Mouse (Mus musculus): ENCODE measurements at regions not wholly inside any gene's neighbourhood (a gene's known extent, or its start where the extent isn't known, plus 50 kb on each side); places are given as distances from the start of the nearest gene placed in this dataset.

DNA sequence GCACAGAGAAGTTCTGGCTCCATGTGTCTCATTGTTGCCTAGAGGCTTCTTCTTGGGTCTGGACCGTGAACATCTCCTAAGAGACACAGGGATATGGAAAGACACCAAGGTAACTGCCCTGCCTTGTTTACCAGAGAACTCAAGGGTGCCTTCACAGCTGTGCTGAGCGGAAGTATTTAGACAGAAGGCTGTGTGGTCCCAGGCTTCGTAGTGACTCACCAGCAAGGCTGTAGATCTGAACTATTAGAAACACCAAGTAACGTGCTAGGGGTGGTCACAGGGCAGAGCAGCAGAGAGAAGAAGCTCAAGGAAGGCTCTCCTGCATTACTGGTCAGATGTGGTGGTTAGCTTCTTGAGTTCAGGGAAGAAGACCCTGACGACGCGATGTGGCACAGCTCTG is 51.6 kb upstream of the Lpp start:
- ATAC-seq (replicated peaks; ENCODE audit: insufficient number of reproducible peaks, low FRiP score, low TSS enrichment, poor library complexity, severe bottlenecking), result no peak

- no peak for ATAC-seq (replicated peaks; ENCODE audit: insufficient number of reproducible peaks, low FRiP score, low TSS enrichment, poor library complexity, severe bottlenecking)
Observed at GRCm38 (mm10) chr16:24340646-24341045, 52.7 kb upstream of the Lpp start.

GRCm38 (mm10) chr16:24339320-24340265 is 53.7 kb upstream of the Lpp start:
- peak; percentile 68; the same call in 1 of the 2 replicates for ATAC-seq (replicated peaks; ENCODE audit: insufficient number of reproducible peaks, low FRiP score, low TSS enrichment, poor library complexity, severe bottlenecking)

DNA sequence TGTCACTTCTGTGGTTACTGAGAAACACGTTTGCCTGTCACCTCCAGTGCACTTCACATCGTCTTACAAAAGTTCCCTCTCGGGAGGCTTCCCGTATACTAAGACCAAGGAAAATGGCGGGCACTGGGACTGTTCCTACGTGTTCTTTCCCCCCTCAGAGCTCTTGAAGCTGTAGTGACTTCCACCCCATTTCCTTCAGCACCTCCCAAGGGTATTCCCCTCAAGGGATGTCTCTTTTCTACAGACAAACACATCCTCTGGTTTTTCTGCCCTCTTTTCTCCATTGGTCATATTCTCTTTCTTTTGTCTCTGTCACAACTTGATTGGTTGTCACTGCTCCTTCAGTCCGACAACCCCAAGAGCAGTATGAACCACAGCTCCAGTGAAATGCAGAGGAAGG is 54.9 kb upstream of the Lpp start:
- ATAC-seq (replicated peaks; ENCODE audit: insufficient number of reproducible peaks, low FRiP score, low TSS enrichment, poor library complexity, severe bottlenecking), result no peak

DNA sequence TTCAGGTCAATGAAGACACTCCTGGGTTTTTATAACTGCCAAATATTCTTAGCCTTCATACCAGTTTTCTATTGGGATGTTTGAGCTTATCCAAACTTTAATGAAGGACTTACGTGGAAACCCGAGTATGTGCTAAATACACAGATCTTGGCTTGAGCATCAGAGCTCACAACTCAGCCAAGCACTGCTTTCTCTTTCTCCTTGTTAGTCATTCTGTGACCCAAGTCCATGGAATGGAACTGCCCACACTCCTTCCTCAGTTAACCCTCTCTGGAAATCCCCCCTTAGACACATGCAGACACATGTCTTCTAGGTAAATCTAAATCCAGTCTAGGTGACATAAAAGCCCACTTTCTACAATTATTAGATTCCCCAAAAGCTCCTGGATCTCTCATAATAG is 58.9 kb upstream of the Lpp start:
- ATAC-seq (replicated peaks; ENCODE audit: insufficient number of reproducible peaks, low FRiP score, low TSS enrichment, poor library complexity, severe bottlenecking), result no peak

GRCm38 (mm10) chr16:24331446-24332020 is 61.8 kb upstream of the Lpp start:
- no peak for ATAC-seq (replicated peaks; ENCODE audit: insufficient number of reproducible peaks, low FRiP score, low TSS enrichment, poor library complexity, severe bottlenecking)

DNA sequence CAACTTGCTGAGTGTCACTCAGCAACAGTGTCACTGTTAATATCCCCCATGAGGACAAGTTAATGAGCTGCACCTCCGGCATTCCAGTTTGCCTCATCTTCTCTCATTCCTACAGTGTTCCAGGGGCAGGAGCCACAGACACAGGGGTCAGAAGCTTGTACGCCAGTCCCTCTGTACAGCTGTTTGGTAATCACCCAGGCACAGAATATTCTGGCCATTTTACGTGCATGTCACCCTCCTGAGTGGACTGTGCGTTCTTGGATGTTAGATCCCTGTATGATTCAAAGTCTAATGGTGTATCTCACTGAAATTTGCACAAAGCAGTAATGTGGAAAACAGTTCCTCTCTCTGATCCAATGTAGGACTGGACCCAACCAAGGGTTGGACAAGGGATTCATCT is 66.7 kb upstream of the Lpp start:
- no peak for ATAC-seq (replicated peaks; ENCODE audit: insufficient number of reproducible peaks, low FRiP score, low TSS enrichment, poor library complexity, severe bottlenecking)

GRCm38 (mm10) chr16:24326046-24326445 is 67.3 kb upstream of the Lpp start:
- no peak for ATAC-seq (replicated peaks; ENCODE audit: insufficient number of reproducible peaks, low FRiP score, low TSS enrichment, poor library complexity, severe bottlenecking)

DNA sequence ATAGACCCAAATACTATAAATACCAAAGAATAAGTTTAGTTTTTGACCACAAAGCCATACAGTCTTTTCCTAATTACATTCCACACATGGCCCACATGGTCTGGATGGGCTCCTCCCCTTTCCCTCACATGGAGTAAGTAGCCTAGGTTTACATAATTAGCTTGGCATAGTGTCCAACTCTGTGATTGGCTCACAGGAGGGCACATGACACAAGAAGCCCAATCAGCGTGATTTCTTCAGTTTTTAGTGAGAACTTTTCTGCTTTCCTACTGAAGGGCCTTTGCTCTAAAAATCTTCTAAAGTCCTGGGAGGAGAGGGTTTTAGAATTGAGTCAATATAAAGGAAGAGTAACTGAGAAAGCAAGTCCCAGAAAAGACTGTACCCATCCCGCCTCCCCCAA is 68.4 kb upstream of the Lpp start:
- no peak for ATAC-seq (replicated peaks; ENCODE audit: insufficient number of reproducible peaks, low FRiP score, low TSS enrichment, poor library complexity, severe bottlenecking)

- peak; percentile 63 for ATAC-seq (replicated peaks; ENCODE audit: insufficient number of reproducible peaks, low FRiP score, low TSS enrichment, poor library complexity, severe bottlenecking)
Observed at GRCm38 (mm10) chr16:24318723-24319437, 74.4 kb upstream of the Lpp start.

- ATAC-seq (replicated peaks; ENCODE audit: insufficient number of reproducible peaks, low FRiP score, low TSS enrichment, poor library complexity, severe bottlenecking), result no peak
Observed at GRCm38 (mm10) chr16:24313544-24314326, 79.6 kb upstream of the Lpp start.

- ATAC-seq (replicated peaks; ENCODE audit: insufficient number of reproducible peaks, low FRiP score, low TSS enrichment, poor library complexity, severe bottlenecking), result no peak
Observed at GRCm38 (mm10) chr16:24305391-24305790, 87.9 kb upstream of the Lpp start.

- no peak for ATAC-seq (replicated peaks; ENCODE audit: insufficient number of reproducible peaks, low FRiP score, low TSS enrichment, poor library complexity, severe bottlenecking)
Observed at GRCm38 (mm10) chr16:24296790-24297189, 96.5 kb upstream of the Lpp start.

DNA sequence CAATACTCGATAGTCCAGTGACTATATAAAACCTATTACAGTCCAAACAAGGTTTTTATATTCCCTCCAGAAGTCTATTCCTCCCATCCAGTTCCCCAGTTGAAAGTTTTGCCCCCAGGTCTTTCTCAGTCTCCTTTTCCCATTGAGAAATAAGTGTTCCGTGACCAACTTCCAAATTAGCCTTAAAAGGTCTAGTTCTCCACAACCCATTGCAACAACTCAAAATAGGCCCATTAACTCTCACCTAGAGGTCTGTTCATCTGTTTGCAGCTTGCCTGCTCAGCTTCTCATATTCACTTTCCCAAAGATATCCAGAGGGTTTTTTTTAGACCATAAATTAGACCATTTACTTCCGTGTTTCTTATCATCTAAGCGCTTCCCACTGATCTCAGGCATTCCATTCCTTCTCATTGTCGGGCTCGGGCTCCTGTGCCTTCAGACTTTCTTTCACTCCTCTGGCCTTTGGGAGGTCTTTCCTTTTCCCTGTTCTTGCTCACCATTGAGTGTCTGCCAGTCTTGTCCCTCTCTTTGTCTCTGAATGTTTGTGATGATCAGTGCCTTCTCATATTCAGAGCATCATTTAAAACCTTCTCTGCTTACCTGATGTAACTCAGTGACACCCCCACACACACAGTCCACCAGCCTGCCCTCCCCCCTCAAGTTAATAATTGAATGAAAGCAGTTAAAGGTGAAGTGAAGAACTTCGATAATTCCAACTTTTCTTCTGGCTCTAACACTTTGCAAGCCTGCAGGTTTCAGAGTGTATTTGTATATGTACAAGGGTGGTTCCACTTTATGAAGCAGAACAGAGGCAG is 97.5 kb upstream of the Lpp start:
- ATAC-seq (replicated peaks; ENCODE audit: insufficient number of reproducible peaks, low FRiP score, low TSS enrichment, poor library complexity, severe bottlenecking), result no peak

DNA sequence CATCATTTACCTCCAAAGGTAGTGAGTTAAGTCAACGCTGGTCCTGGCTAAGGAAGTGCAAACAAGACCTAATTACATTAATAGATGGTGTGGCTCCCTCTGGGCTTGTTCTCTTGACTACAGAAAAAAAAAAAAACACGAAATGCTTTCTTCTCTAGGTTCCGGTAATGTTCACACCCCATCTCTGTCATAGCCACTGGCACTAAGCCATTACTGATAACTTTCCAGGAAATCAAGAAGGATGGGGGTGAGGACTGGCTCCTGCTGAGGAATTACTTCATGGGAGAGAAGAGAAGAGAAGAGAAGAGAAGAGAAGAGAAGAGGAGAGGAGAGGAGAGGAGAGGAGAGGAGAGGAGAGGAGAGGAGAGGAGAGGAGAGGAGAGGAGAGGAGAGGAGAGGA is 109.1 kb upstream of the Lpp start:
- ATAC-seq (replicated peaks; ENCODE audit: insufficient number of reproducible peaks, low FRiP score, low TSS enrichment, poor library complexity, severe bottlenecking), result no peak

- no peak for ATAC-seq (replicated peaks; ENCODE audit: insufficient number of reproducible peaks, low FRiP score, low TSS enrichment, poor library complexity, severe bottlenecking)
Observed at GRCm38 (mm10) chr16:24282194-24282683, 111.1 kb upstream of the Lpp start.

DNA sequence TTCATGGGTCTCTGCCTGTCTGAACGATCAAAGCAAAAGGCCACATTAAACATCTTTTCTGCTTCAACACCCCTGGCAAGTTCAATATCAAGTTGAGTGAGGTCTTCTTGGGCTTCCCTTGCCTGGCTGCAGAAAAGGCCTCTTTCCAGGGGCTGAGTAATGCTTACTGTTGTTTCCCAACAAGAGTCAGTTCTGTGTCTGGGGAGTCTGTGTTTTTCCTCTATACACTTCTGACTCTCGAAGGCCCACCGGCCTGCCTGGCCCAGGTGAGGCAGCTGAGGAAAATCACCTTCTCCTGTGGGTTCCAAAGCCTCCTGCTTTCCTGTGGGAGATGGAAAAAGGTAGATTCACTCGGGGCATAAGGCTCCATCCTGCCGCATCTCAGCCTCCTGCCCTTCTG is 111.7 kb upstream of the Lpp start:
- no peak for ATAC-seq (replicated peaks; ENCODE audit: insufficient number of reproducible peaks, low FRiP score, low TSS enrichment, poor library complexity, severe bottlenecking)

- no peak for ATAC-seq (replicated peaks; ENCODE audit: insufficient number of reproducible peaks, low FRiP score, low TSS enrichment, poor library complexity, severe bottlenecking)
Observed at GRCm38 (mm10) chr16:24277857-24278256, 115.5 kb upstream of the Lpp start.
